15 mouse cellular contexts compared by ENCODE assay signal in the genomic region with DNA sequence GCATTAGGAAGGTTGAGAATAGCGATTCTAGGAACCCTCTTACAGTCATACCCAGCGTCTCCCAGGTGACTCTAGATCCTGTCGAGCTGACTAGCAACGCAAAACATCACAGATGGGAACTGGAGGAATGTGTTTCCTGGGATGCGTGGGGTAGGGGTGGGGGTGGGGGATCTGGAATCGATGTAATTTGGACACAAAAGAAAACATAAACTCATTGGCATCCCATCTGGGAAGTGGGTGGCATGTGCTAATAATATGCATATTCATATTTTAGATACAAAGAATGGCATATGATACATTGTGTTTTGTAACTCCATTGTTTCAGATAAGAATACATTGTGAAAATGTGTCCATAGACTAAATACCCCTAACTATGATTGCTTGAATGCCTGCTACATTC.
"Had no signal": no experiment of that assay in that cellular context is flagged by ENCODE, and none has a peak within 500 bp of the region (broad histone marks: within the 10 kb centered on the region; RNA-seq: fewer than 3 reads in every experiment).

No protein-coding gene starts in this region.

- H3K4me3 ChIP-seq: limb, embryonic 10.5 days; limb, embryonic 13.5 days; liver, embryonic 13.5 days had no signal

- H3K27ac ChIP-seq: kidney, postnatal 0 days; limb, embryonic 10.5 days; limb, embryonic 13.5 days; liver, embryonic 13.5 days; stomach, postnatal 0 days had no signal

- DNase-seq: kidney, adult 2 months; kidney, postnatal 25 days; liver, embryonic 13.5 days; lung, adult 2 months; lung, postnatal 14 days; lung, postnatal 4 days; midbrain, embryonic 14.5 days; right cerebral cortex, postnatal 4 days; thymus, adult 2 months; thymus, postnatal 14 days; thymus, postnatal 4 days had no signal
